In the genomic region with DNA sequence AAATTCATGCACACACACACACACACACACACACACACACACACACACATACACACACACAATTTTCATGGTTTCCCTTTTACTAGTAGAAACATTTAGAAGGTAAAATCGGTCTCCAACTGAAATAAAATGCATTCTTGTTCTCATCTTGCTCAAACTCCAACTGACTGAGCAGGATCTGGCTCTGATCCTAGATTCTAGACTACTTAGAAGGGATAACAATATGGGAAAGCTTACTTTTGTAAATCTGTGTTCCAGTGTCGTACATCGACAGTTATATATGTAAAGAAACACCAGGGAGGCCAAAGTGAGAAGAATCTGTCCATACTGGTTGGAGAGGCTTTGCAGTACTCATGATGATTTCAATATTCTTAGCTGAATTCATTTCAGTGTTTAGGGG, we compare ENCODE assay signal across 15 mouse cellular contexts.
"Had no signal": no experiment of that assay in that cellular context is flagged by ENCODE, and none has a peak within 500 bp of the region (broad histone marks: within the 10 kb centered on the region; RNA-seq: fewer than 3 reads in every experiment).

No protein-coding gene starts in this region.

- ATAC-seq: hindbrain, postnatal 0 days; intestine, embryonic 16.5 days had no signal

- DNase-seq: gastrocnemius, postnatal 14 days; gastrocnemius, postnatal 36 days; heart, adult 11 months; heart, adult 2 months; heart, postnatal 14 days; heart, postnatal 36 days; kidney, adult 11 months; kidney, adult 2 months; kidney, adult 9 months; kidney, postnatal 14 days; kidney, postnatal 36 days; liver; liver, embryonic 13.5 days had no signal
